Mouse (Mus musculus) stomach, postnatal 0 days (tissue): Measurements from ENCODE around the gene Lat. TPM values are rescaled to one million over a fixed set of nuclear protein-coding genes. Genes with fewer than 3 reads are reported as not detected.

Source experiments
- ATAC-seq: fragments of 200-750 bp; cut with Nextera tagmentation; 2 replicates; pipeline ENCODE4 v1.8.0; 2017; ENCODE audit not compliant: low FRiP score, low TSS enrichment
- DNase-seq: peaks from one replicate; pipeline ENCODE4 v3.0.0-alpha.2; 2016; ENCODE audit warnings: low spot score
- H3K27ac ChIP-seq: fragments of 300-500 bp; sonication (generic); replicated peaks from 2 replicates; pipeline ENCODE4 v1.5.1; 2014; ENCODE audit warnings: mild to moderate bottlenecking, control low read depth
- H3K27me3 ChIP-seq: fragments of 300-500 bp; sonication (generic); 2 replicates; pipeline ENCODE4 v1.6.1; 2014; ENCODE audit warnings: low read length; ENCODE audit not compliant: control insufficient read depth, insufficient read depth
- H3K36me3 ChIP-seq: fragments of 300-500 bp; sonication (generic); 2 replicates; pipeline ENCODE4 v1.6.1; 2014; ENCODE audit warnings: low read length, mixed read lengths; ENCODE audit not compliant: control insufficient read depth, insufficient read depth
- H3K4me1 ChIP-seq: fragments of 300-500 bp; sonication (generic); replicated peaks from 2 replicates; pipeline ENCODE4 v1.6.1; 2014; ENCODE audit warnings: antibody characterized with exemption; ENCODE audit not compliant: control insufficient read depth, insufficient read depth
- H3K4me2 ChIP-seq: fragments of 300-500 bp; sonication (generic); replicated peaks from 2 replicates; pipeline ENCODE4 v1.6.1; 2014; ENCODE audit warnings: low read depth, mild to moderate bottlenecking, control low read depth, moderate library complexity
- H3K4me3 ChIP-seq: fragments of 300-500 bp; sonication (generic); 2 replicates; pipeline ENCODE4 v1.5.1; 2014; ENCODE audit warnings: low read depth, low read length, control low read depth
- H3K9ac ChIP-seq: fragments of 300-500 bp; sonication (generic); 2 replicates; pipeline ENCODE4 v1.6.1; 2014; ENCODE audit warnings: mild to moderate bottlenecking, low read length, control low read depth, mixed read lengths
- H3K9me3 ChIP-seq: fragments of 300-500 bp; sonication (generic); 2 replicates; pipeline ENCODE4 v1.6.1; 2016; ENCODE audit warnings: low read length; ENCODE audit not compliant: control insufficient read depth
- CTCF ChIP-seq: IDR thresholded peaks from 2 replicates; pipeline ENCODE4 v1.5.1; 2016; ENCODE audit warnings: antibody characterized with exemption, low read depth, mild to moderate bottlenecking, moderate library complexity
- EP300 ChIP-seq: optimal IDR thresholded peaks from 2 replicates; pipeline ENCODE3; 2016; ENCODE audit warnings: antibody characterized with exemption
- WGBS: fragments of 180-500 bp; shearing (Covaris S2); extraction: QIAGEN DNeasy Blood & Tissue Kit; methylation state at CpG from one replicate; pipeline ENCODE4 v1.1.7; 2014; 5-methylcytosine and 5-hydroxymethylcytosine counted together
- polyA plus RNA-seq: library from polyadenylated mRNA; unstranded; fragments of >200 nt; fragmentation: Nextera tagmentation; extraction: Ambion mirVana; gene quantifications from 2 replicates; pipeline ENCODE4 v1.2.1, GENCODE M21; 2015

The Lat gene
- polyA plus RNA-seq, result 0.21 and 0.46 TPM in 2 replicates

GRCm38 (mm10) chr7:126369393-126369792 is at the start of gene Lat:
Lat (minus strand) TSS chr7:126369570.
- H3K27ac ChIP-seq, result no peak within 1 kb of the TSS
- H3K36me3 ChIP-seq, result peaks cover 15% of the 10 kb centered on the region
- H3K27me3 ChIP-seq, result no peaks in the 10 kb centered on the region
- WGBS, result 63% methylated on average over 13 of the region's 13 CpGs
- no peak within 1 kb of the TSS for H3K4me3 ChIP-seq
- H3K9me3 ChIP-seq, result no peaks in the 10 kb centered on the region
- ATAC-seq (no peak), DNase-seq (no peak)
- TF ChIP-seq EP300 (no peak), CTCF (no peak)
- H3K9ac ChIP-seq, result no peak within 1 kb of the TSS
- no peak within 1 kb of the TSS for H3K4me2 ChIP-seq
- no peaks in the 10 kb centered on the region for H3K4me1 ChIP-seq

- Histone ChIP-seq H3K36me3 (no peaks in the 10 kb centered on the region), H3K9me3 (no peaks in the 10 kb centered on the region), H3K4me1 (no peaks in the 10 kb centered on the region), H3K4me3 (no peak overlapping the region), H3K27me3 (no peaks in the 10 kb centered on the region), H3K27ac (no peak overlapping the region), H3K4me2 (no peak overlapping the region), H3K9ac (no peak overlapping the region)
- no peak for TF ChIP-seq EP300
- ATAC-seq, result no peak
- DNase-seq, result no peak
- WGBS, result 35% methylated on average over 3 of the region's 3 CpGs
These were observed 49.1 kb upstream of the Lat start for GRCm38 (mm10) chr7:126418496-126418895.

GRCm38 (mm10) chr7:126417606-126418005 is 48.2 kb upstream of the Lat start:
- Histone ChIP-seq H3K27me3 (no peaks in the 10 kb centered on the region), H3K36me3 (no peaks in the 10 kb centered on the region), H3K9ac (no peak overlapping the region), H3K4me1 (no peaks in the 10 kb centered on the region), H3K27ac (no peak overlapping the region), H3K4me2 (no peak overlapping the region), H3K9me3 (no peaks in the 10 kb centered on the region), H3K4me3 (no peak overlapping the region)
- DNase-seq (no peak), ATAC-seq (no peak)
- TF ChIP-seq CTCF (no peak), EP300 (no peak)
- whole genome bisulfite sequencing, result 97% methylated on average over 4 of the region's 4 CpGs

- ATAC-seq, result no peak
- Histone ChIP-seq H3K4me2 (no peak overlapping the region), H3K9me3 (no peaks in the 10 kb centered on the region), H3K36me3 (no peaks in the 10 kb centered on the region), H3K4me3 (no peak overlapping the region), H3K27ac (no peak overlapping the region), H3K27me3 (no peaks in the 10 kb centered on the region), H3K9ac (no peak overlapping the region), H3K4me1 (no peaks in the 10 kb centered on the region)
- WGBS, result 59% methylated on average over 8 of the region's 8 CpGs
- TF ChIP-seq EP300 (no peak), CTCF (no peak)
- no peak for DNase-seq
These were observed 47.7 kb upstream of the Lat start for GRCm38 (mm10) chr7:126417045-126417444.

- Histone ChIP-seq H3K36me3 (no peaks in the 10 kb centered on the region), H3K4me3 (no peak overlapping the region), H3K4me1 (no peaks in the 10 kb centered on the region), H3K4me2 (no peak overlapping the region), H3K27ac (no peak overlapping the region), H3K9me3 (no peaks in the 10 kb centered on the region), H3K9ac (no peak overlapping the region), H3K27me3 (no peaks in the 10 kb centered on the region)
- ATAC-seq (no peak), DNase-seq (no peak)
- TF ChIP-seq CTCF, result no peak
- TF ChIP-seq EP300, result no peak
- 67% methylated on average over 2 of the region's 2 CpGs for WGBS
These were observed 47.2 kb upstream of the Lat start for GRCm38 (mm10) chr7:126416615-126417014.

- ATAC-seq (no peak), DNase-seq (no peak)
- H3K9ac ChIP-seq, result no peak within 1 kb of the TSS
- H3K27me3 ChIP-seq, result no peaks in the 10 kb centered on the region
- no peak within 1 kb of the TSS for H3K4me3 ChIP-seq
- H3K27ac ChIP-seq, result no peak within 1 kb of the TSS
- H3K4me2 ChIP-seq, result no peak within 1 kb of the TSS
- no peak for TF ChIP-seq CTCF
- TF ChIP-seq EP300, result no peak
- 89% methylated on average over 6 of the region's 6 CpGs for WGBS
- no peaks in the 10 kb centered on the region for H3K4me1 ChIP-seq
- no peaks in the 10 kb centered on the region for H3K36me3 ChIP-seq
- no peaks in the 10 kb centered on the region for H3K9me3 ChIP-seq
These were observed 45.4 kb upstream of the Lat start, which contains the start of gene Cd19 for GRCm38 (mm10) chr7:126414725-126415124. Cd19 (minus strand) TSS chr7:126414889.
